Mouse (Mus musculus) hindbrain, embryonic 15.5 days (tissue): Measurements from ENCODE around the gene Slc25a20. TPM values are rescaled to one million over a fixed set of nuclear protein-coding genes. Genes with fewer than 3 reads are reported as not detected.
A peak's percentile ranks its signal among the peaks of the same experiment; 100 is the strongest.
"Not testable (repeated sequence)": the region's sequence is repeated elsewhere in the genome, so short reads cannot be mapped to it uniquely, and the experiment has no call there.

ENCODE experiments used
- ATAC-seq: fragments of 200-750 bp; cut with Nextera tagmentation; 2 replicates; pipeline ENCODE4 v1.8.0; 2017; ENCODE audit warnings: low read depth, moderate number of reproducible peaks, moderate TSS enrichment; ENCODE audit not compliant: low FRiP score
- H3K27ac ChIP-seq: fragments of 300-500 bp; sonication (generic); replicated peaks from 2 replicates; pipeline ENCODE4 v1.5.1; 2015; ENCODE audit warnings: mild to moderate bottlenecking, inconsistent platforms
- H3K27me3 ChIP-seq: fragments of 300-500 bp; sonication (generic); 2 replicates; pipeline ENCODE4 v1.6.1; 2015; ENCODE audit warnings: control low read depth, inconsistent platforms
- H3K36me3 ChIP-seq: fragments of 300-500 bp; sonication (generic); 2 replicates; pipeline ENCODE4 v1.6.1; 2015; ENCODE audit warnings: control low read depth, inconsistent platforms
- H3K4me1 ChIP-seq: fragments of 300-500 bp; sonication (generic); replicated peaks from 2 replicates; pipeline ENCODE4 v1.6.1; 2015; ENCODE audit warnings: control low read depth, inconsistent platforms
- H3K4me2 ChIP-seq: fragments of 300-500 bp; sonication (generic); 2 replicates; pipeline ENCODE4 v1.6.1; 2015; ENCODE audit warnings: moderate library complexity, mild to moderate bottlenecking, inconsistent platforms
- H3K4me3 ChIP-seq: fragments of 300-500 bp; sonication (generic); 2 replicates; pipeline ENCODE4 v1.5.1; 2015; ENCODE audit warnings: mild to moderate bottlenecking, inconsistent platforms
- H3K9ac ChIP-seq: fragments of 300-500 bp; sonication (generic); 2 replicates; pipeline ENCODE4 v1.6.1; 2015; ENCODE audit warnings: inconsistent platforms
- H3K9me3 ChIP-seq: fragments of 300-500 bp; sonication (generic); 2 replicates; pipeline ENCODE4 v1.6.1; 2016; ENCODE audit warnings: control low read depth, inconsistent platforms
- WGBS: fragments of 180-500 bp; shearing (Covaris S2); methylation state at CpG from one replicate; pipeline ENCODE4 v1.1.7; 2015; 5-methylcytosine and 5-hydroxymethylcytosine counted together
- polyA plus RNA-seq: library from polyadenylated mRNA; unstranded; fragments of >200 nt; fragmentation: Nextera tagmentation; extraction: Ambion mirVana; gene quantifications from 2 replicates; pipeline ENCODE4 v1.2.1, GENCODE M21; 2015

The Slc25a20 gene
- polyA plus RNA-seq, 1 experiment from 2014 or later = 47.7 TPM

DNA sequence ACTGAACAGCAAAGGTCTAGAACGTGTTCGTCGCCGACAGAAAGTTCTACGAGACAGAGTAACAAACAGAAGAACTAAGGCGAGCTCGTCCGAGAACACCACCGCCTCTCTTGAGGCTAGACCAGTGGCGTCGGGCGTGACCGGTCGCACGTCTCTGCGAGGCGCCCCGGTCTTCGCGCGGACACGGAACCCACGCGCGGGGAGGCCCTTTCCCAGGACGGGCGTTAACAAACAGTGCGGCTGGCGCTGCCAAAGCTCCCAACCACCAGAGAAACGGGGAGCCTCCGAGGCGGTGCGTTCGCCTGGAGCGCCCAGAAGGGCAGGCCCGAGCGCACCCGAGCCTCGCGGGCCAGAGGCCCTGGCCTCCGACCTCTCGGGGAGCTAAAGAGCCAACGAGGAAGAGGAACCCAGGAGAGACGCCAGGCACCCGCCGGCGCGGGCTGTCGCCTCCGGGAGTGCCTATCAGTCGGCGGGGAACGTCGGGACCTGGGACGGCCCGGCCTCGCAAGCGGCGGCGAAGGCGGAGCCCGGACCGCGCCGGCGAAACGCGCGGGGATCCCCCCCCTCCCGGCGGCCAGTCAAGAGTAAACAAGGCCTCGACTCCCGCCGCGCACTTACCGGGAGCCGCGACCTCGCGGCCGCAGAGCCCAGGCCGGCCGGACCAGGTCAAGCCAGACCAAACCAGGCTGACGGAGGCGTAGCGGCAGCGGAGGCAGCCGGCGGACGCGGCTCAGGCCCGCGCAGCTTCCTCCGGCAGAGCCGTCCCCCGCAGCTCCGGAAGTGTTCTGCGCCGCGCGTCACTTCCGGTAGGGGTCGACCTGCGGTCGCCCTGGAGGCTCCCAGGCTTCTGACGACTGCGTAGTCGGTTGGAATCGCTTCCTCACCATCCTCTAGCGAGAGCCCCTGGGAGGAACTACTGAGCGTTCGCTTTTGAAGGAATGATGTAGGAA is 13.0 kb upstream of the Slc25a20 start, which contains the start of gene Arih2:
Arih2 (minus strand) TSS at position 776 of the 950 bp plus-strand sequence.
- Histone ChIP-seq H3K27ac (peak within 1 kb of the TSS; percentile 86), H3K4me2 (peak within 1 kb of the TSS; percentile 77), H3K9ac (peak within 1 kb of the TSS; percentile 81), H3K9me3 (no peaks in the 10 kb centered on the region), H3K4me3 (peak within 1 kb of the TSS; percentile 81), H3K27me3 (no peaks in the 10 kb centered on the region), H3K36me3 (no peaks in the 10 kb centered on the region), H3K4me1 (peaks cover 19% of the 10 kb centered on the region)
- WGBS = under 1% methylated on average over 94 of the region's 112 CpGs
- ATAC-seq = peak; percentile 99

DNA sequence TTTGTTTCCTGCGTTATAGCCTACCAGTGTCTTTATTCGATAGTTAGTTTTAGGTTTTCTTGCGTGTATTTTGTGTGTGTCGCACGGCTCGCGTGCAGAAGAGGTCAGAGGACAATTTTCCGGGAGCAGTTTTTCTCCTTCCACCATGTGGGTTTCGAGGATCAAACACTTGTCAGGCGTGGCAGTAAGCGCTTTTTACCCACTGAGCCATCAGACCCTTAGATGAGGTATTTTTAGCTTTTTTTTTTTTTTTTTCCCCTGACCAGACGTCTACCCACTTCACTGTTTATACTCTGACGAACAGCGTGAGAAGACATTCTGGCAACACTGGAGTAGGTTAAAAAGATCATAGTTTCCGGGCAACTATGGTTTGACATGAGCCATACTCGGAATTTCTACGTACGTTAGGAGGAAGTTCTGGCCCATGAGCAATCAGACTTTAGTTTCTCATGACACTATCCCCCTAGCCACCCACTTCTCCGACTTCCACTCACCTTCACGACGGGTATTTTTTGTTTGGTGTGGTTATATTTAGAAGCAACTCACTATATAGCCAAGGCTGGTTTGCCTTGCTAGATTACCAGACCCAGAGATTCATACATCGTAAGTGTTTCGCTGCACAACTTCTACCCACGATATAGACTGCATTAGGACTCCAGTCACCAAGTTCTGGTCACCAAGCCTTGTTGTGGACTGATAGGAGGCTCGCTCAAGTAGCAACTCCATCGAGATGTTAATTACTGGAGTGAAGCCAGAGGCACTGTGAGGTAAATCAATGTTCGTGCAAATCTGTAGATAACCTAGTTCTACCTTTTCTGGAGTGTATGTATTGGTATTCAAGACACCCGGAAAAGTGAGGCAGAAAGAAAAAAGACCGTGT is 12.1 kb upstream of the Slc25a20 start:
- Histone ChIP-seq H3K4me2 (peak overlapping the region; percentile 77), H3K9me3 (no peaks in the 10 kb centered on the region), H3K9ac (peak overlapping the region; percentile 81), H3K4me1 (peaks cover 19% of the 10 kb centered on the region), H3K4me3 (peak overlapping the region; percentile 81), H3K27me3 (no peaks in the 10 kb centered on the region), H3K27ac (peak overlapping the region; percentile 86), H3K36me3 (no peaks in the 10 kb centered on the region)
- ATAC-seq = peak; percentile 36
- 30% methylated on average over 29 of the region's 29 CpGs for WGBS

DNA sequence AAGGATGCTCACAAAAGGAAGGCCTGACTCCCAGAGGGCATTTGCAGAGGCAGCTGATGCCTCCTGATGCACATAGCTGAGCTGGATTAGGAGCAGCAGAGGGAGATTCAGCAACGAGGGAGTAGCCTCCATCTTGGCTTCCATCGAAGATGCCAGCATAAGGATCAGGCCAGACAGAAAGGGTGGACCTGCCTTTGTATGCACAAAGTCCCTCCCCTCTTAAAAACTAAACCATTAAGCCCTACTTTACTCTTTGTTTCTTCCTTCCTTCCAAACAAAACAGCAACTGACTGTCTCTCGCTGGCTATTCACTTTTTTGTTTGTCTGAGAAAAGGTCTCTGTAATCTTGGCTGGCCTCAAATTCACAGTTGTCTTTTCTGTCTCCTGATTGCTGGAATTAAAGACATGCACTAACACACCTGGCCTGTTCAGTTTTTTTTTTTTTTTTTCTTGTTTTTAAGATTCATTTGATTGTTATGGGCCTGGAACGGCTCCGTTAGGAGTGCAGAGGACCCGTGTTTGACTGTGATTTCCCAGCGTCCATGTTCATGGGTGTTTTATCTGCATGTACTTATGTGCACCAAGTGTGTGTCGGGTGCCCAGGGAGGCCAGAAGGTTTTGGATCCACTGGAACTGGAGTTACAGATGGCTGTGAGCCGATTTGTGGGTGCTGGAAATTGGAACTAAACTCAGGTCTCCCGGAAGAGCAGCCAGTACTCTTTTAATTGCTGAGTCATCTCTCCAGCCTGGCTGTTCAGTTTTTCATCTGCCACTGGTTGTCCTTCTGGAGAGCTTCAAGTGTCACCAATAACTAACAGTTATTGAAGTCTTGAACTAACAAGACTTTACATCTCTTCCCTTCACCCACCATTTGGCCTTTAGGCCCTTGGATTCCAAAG is 7.1 kb upstream of the Slc25a20 start:
- 81% methylated on average over 10 of the region's 10 CpGs for WGBS
- H3K9me3 ChIP-seq = no peaks in the 10 kb centered on the region
- H3K4me3 ChIP-seq = no peak overlapping the region
- H3K27ac ChIP-seq = no peak overlapping the region
- H3K4me1 ChIP-seq = peaks cover 6% of the 10 kb centered on the region
- H3K36me3 ChIP-seq = no peaks in the 10 kb centered on the region
- ATAC-seq = no peak
- H3K4me2 ChIP-seq = no peak overlapping the region
- no peaks in the 10 kb centered on the region for H3K27me3 ChIP-seq
- H3K9ac ChIP-seq = no peak overlapping the region

DNA sequence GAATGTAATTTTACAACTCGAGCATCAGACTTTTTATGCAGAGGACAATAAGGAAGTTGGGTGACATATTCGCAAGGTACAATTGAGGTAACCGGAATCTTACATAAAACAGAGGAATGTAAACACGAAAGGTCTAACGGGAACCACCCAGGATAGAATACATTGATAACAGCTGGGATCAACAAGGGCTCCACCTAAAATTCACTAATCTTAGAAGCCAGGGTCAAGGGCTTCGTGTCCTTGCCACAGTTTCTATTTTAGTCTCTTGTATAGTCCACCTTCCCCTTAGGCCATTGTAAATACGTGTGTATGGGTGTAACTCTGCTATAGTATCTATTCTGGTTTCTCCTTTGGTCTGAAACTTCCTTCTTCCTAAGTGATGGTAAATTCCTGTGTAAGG is 6.0 kb upstream of the Slc25a20 start:
- not testable (repeated sequence) for H3K4me2 ChIP-seq, H3K27ac ChIP-seq, H3K36me3 ChIP-seq, H3K9ac ChIP-seq, H3K9me3 ChIP-seq, ATAC-seq, H3K4me3 ChIP-seq, H3K4me1 ChIP-seq, H3K27me3 ChIP-seq
- 82% methylated on average over 7 of the region's 7 CpGs for WGBS

DNA sequence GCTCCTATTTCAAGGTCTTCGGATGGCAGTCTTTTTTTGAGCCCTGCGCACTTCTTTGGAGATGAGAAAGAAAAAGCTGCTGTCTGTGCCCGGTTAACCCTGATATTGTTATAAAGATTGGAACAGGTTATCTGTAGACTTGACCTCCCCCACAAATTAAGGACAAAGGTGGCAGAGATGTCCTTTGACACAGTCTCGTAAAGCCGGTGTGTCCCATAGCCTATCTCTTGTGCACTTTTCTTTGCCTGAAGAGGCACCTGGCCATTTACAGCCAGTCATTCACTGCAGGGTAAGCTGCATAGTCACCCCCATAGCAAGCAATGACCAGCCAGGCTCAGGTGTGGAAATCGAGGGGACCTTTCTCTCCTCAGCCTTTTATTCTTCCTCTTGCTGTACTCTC is 772 bp downstream of the Slc25a20 start:
- H3K4me1 ChIP-seq = peaks cover 14% of the 10 kb centered on the region
- H3K36me3 ChIP-seq = no peaks in the 10 kb centered on the region
- WGBS = 50% methylated on average over 6 of the region's 6 CpGs
- H3K9me3 ChIP-seq = no peaks in the 10 kb centered on the region
- H3K4me2 ChIP-seq = peak overlapping the region; percentile 74
- H3K27me3 ChIP-seq = no peaks in the 10 kb centered on the region
- no peak for ATAC-seq
- peak overlapping the region; percentile 58 for H3K9ac ChIP-seq
- H3K4me3 ChIP-seq = peak overlapping the region; percentile 82
- H3K27ac ChIP-seq = no peak overlapping the region

DNA sequence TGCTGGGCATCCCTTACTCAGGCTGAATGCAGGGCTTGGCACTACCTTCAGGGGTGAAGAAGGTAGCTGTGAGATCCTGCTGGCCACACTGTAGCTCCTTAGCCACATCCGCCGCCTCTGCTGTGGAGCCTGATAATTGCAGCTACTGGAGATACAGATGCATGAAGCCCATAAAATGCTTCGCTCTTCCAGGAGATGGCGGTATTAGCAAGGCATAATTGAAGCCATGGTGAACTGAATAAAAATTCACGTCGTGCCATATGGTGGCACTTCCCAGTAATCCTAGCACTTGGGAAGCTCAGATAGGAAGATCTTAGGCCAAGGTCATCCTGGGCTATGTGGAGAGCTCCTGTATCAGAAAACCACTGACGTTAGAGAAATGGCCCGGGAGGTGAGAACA is 8.0 kb downstream of the Slc25a20 start:
- Histone ChIP-seq H3K36me3 (peaks cover 33% of the 10 kb centered on the region), H3K4me1 (no peaks in the 10 kb centered on the region)

DNA sequence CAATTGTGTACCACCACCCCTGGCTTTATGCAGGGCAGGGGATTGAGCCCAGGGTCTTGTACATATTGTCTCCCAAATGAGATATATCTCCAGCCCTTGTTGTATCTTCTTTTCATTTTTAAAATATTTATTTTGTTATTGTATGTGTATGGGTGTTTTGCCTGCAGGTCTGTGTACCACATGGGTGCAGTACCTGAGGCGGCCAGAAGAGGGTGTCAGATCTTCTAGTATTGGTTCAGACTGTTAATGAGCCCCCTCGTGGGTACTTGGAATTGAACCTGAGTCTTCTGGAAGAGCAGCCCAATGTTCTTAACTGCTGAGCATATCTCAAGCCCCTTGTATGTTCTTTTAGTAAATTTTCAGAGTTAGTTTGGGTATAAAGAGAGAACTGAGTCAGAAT is 11.3 kb downstream of the Slc25a20 start:
- Histone ChIP-seq H3K27ac (no peak overlapping the region), H3K4me3 (no peak overlapping the region), H3K36me3 (peaks cover 37% of the 10 kb centered on the region), H3K27me3 (no peaks in the 10 kb centered on the region), H3K4me2 (no peak overlapping the region), H3K4me1 (no peaks in the 10 kb centered on the region), H3K9ac (no peak overlapping the region), H3K9me3 (no peaks in the 10 kb centered on the region)
- 54% methylated on average over 2 of the region's 2 CpGs for WGBS
- ATAC-seq = no peak

More for the DNA sequence above, 8.0 kb downstream of the Slc25a20 start:
- Histone ChIP-seq H3K4me3 (no peak overlapping the region), H3K9ac (no peak overlapping the region), H3K27ac (no peak overlapping the region), H3K9me3 (no peaks in the 10 kb centered on the region), H3K4me2 (no peak overlapping the region), H3K27me3 (no peaks in the 10 kb centered on the region)
- no peak for ATAC-seq
- 53% methylated on average over 8 of the region's 8 CpGs for WGBS

DNA sequence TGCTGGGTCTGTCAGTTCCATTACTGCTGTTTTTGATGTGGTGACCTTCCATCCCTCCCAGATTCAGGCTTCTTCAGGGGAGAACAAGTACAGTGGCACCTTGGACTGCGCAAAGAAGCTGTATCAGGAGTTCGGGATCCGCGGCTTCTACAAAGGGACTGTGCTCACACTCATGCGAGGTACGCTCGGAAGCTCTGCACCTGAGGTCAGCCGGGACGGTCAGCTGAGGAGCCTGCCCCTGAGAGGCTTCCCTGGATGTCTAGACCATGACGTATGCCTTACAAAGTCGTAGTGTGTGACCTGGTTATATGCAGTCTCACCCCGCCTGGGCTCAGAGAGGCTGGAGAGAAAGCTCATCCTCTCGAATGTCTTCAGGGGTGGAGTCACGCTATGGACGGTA is 18.1 kb downstream of the Slc25a20 start:
- peaks cover 45% of the 10 kb centered on the region for H3K36me3 ChIP-seq
- ATAC-seq = no peak
- no peak overlapping the region for H3K4me2 ChIP-seq
- WGBS = 95% methylated on average over 15 of the region's 15 CpGs
- H3K4me3 ChIP-seq = no peak overlapping the region
- H3K9me3 ChIP-seq = no peaks in the 10 kb centered on the region
- no peaks in the 10 kb centered on the region for H3K27me3 ChIP-seq
- no peak overlapping the region for H3K9ac ChIP-seq
- H3K27ac ChIP-seq = no peak overlapping the region
- H3K4me1 ChIP-seq = no peaks in the 10 kb centered on the region

DNA sequence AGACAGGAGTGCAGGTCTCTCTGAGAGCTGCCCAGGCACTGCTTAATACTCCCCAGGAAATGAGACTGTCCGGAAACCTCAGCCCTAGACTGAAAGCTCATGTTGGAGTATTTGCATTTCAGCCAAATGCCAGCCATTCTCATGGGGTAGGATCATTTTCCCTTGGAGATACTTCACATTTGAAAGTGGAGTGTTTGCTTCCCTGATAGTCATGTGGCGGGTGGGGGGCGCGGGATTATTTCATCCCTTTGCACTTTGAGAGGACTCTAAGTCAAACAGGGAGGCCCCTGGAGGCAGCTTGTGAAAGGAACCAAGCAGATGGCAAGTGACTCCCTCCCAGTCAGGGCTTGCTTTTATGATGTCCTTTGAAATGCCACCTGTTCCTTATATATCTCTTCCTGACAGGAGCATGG is 24.6 kb downstream of the Slc25a20 start:
- H3K4me1 ChIP-seq = peaks cover 9% of the 10 kb centered on the region
- no peak for ATAC-seq
- H3K9me3 ChIP-seq = no peaks in the 10 kb centered on the region
- no peak overlapping the region for H3K27ac ChIP-seq
- no peak overlapping the region for H3K9ac ChIP-seq
- peaks cover 23% of the 10 kb centered on the region for H3K36me3 ChIP-seq
- no peaks in the 10 kb centered on the region for H3K27me3 ChIP-seq
- 19% methylated on average over 4 of the region's 4 CpGs for WGBS
- no peak overlapping the region for H3K4me3 ChIP-seq
- H3K4me2 ChIP-seq = no peak overlapping the region

DNA sequence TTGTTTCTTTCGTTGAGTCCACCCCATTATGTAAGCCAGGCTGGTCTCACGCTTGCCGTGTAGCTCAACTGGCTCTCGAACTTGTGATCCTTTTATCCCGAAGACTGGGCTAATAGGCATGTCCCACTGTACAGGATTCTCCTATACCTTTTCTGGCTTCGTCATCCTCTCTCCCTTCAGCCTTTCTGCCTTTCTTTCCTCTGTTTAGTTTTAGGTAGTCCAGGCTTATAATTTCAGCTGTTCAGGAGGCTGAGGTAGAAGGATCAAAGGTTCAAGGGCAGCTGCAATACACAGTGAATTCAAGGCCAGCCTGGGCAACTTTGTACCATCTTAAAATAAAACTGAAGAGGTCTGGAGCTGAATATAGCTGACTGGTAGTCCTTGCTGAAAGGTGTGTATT is 25.3 kb downstream of the Slc25a20 start:
- H3K4me3 ChIP-seq = no peak overlapping the region
- no peak overlapping the region for H3K9ac ChIP-seq
- peaks cover 19% of the 10 kb centered on the region for H3K36me3 ChIP-seq
- 71% methylated on average over 6 of the region's 6 CpGs for WGBS
- no peaks in the 10 kb centered on the region for H3K27me3 ChIP-seq
- no peak overlapping the region for H3K27ac ChIP-seq
- no peaks in the 10 kb centered on the region for H3K9me3 ChIP-seq
- no peak overlapping the region for H3K4me2 ChIP-seq
- peaks cover 12% of the 10 kb centered on the region for H3K4me1 ChIP-seq
- ATAC-seq = no peak

DNA sequence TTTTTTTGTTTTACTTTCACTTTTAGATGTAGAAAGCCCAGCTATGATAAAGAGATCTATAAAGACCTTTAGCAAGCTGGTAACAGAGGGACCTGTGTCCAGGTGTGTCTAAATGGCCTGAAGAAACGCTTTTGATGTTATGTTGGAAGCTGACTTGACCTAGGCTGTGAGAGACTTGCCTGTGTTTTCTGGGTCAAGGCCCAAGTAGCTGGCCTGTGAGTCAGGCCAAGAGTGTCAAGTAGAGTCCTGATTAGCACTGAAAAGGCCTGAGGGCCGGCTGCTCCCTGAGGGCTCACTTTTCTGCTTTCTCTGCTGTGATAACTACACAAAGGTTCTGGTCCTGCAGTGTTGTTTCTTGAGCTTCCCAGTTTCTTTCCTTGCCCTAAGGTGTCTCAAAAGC is 25.8 kb downstream of the Slc25a20 start:
- Histone ChIP-seq H3K27ac (no peak overlapping the region), H3K36me3 (peaks cover 14% of the 10 kb centered on the region), H3K9ac (no peak overlapping the region), H3K27me3 (no peaks in the 10 kb centered on the region), H3K4me1 (peaks cover 12% of the 10 kb centered on the region), H3K9me3 (no peaks in the 10 kb centered on the region), H3K4me2 (no peak overlapping the region), H3K4me3 (no peak overlapping the region)
- WGBS = 79% methylated on average over 2 of the region's 2 CpGs
- no peak for ATAC-seq
